Mouse (Mus musculus) intestine, embryonic 16.5 days (tissue): ENCODE measurements around the gene Tmprss15. TPM values are rescaled to one million over a fixed set of nuclear protein-coding genes. Genes with fewer than 3 reads are reported as not detected.

Source experiments
- ATAC-seq: fragments of 200-750 bp; cut with Nextera tagmentation; 2 replicates; pipeline ENCODE4 v1.8.0; 2017; ENCODE audit warnings: moderate TSS enrichment, moderate library complexity
- H3K27ac ChIP-seq: fragments of 300-500 bp; sonication (generic); 2 replicates; pipeline ENCODE4 v1.5.1; 2014; ENCODE audit warnings: mild to moderate bottlenecking, low read length
- H3K27me3 ChIP-seq: fragments of 300-500 bp; sonication (generic); replicated peaks from 2 replicates; pipeline ENCODE4 v1.6.1; 2014; ENCODE audit warnings: low read length, control low read depth, mixed read lengths; ENCODE audit not compliant: control insufficient read depth, insufficient read depth
- H3K36me3 ChIP-seq: fragments of 300-500 bp; sonication (generic); 2 replicates; pipeline ENCODE4 v1.6.1; 2014; ENCODE audit warnings: low read length, control low read depth; ENCODE audit not compliant: control insufficient read depth, insufficient read depth
- H3K4me1 ChIP-seq: fragments of 300-500 bp; sonication (generic); 2 replicates; pipeline ENCODE4 v1.6.1; 2014; ENCODE audit warnings: low read length, control low read depth, mixed read lengths; ENCODE audit not compliant: control insufficient read depth, insufficient read depth
- H3K4me2 ChIP-seq: fragments of 300-500 bp; sonication (generic); 2 replicates; pipeline ENCODE4 v1.6.1; 2014; ENCODE audit warnings: low read depth, low read length, control low read depth
- H3K4me3 ChIP-seq: fragments of 300-500 bp; sonication (generic); 2 replicates; pipeline ENCODE4 v1.5.1; 2014; ENCODE audit warnings: mild to moderate bottlenecking, low read length
- H3K9ac ChIP-seq: fragments of 300-500 bp; sonication (generic); 2 replicates; pipeline ENCODE4 v1.6.1; 2014; ENCODE audit warnings: low read depth, low read length
- H3K9me3 ChIP-seq: fragments of 300-500 bp; sonication (generic); 2 replicates; pipeline ENCODE4 v1.6.1; 2016; ENCODE audit warnings: low read length, control low read depth; ENCODE audit not compliant: control insufficient read depth
- WGBS: fragments of 180-500 bp; shearing (Covaris S2); extraction: QIAGEN DNeasy Blood & Tissue Kit; methylation state at CpG from one replicate; pipeline ENCODE4 v1.1.7; 2014; 5-methylcytosine and 5-hydroxymethylcytosine counted together
- polyA plus RNA-seq: library from polyadenylated mRNA; unstranded; fragments of >200 nt; fragmentation: Nextera tagmentation; extraction: Ambion mirVana; gene quantifications from 2 replicates; pipeline ENCODE4 v1.2.1, GENCODE M21; 2015

The Tmprss15 gene
- polyA plus RNA-seq, 1 experiment from 2014 or later, result not detected

DNA sequence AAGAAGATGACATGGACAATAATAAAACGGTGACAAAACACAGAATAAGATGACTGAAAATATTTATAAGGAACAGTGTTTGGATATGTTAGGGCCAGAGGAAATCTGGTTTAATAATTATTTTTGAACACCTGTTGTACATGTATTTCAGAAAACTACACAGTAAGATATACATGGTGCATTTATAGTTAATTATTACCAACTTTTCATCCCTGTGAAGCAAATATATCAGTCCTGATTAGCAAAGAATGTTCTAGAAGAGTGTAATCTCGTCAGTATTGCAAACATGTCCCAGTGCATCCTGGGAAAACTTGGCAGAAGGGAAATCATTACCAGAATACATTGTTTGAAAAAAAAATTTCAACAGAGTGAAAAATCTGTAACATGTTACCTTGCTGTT, 88.1 kb downstream of the Tmprss15 start:
- H3K4me1 ChIP-seq, result no peaks in the 10 kb centered on the region
- 59% methylated on average over 2 of the region's 2 CpGs for WGBS
- no peak overlapping the region for H3K9ac ChIP-seq
- no peaks in the 10 kb centered on the region for H3K9me3 ChIP-seq
- no peaks in the 10 kb centered on the region for H3K27me3 ChIP-seq
- ATAC-seq, result peak; percentile 76
- no peak overlapping the region for H3K27ac ChIP-seq
- no peak overlapping the region for H3K4me3 ChIP-seq
- H3K4me2 ChIP-seq, result no peak overlapping the region
- no peaks in the 10 kb centered on the region for H3K36me3 ChIP-seq

DNA sequence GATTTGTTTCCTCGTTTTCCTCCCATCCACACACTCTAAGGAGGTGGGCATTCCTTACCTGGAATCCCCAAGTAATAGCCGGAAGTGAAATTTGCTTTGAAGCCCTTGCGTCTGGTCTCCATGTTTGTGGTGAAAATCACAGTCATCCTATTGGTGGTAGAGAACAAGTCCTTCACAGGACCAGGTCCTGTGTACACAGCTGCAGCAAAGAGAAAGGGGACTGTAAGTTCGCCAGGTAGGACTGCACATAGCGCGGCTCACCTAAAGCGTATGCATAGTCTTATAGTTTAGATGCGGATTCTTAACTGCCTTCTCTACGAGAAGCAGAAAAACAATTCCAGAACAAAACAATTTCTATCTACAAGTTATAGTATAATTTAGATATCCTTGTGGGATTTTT, 89.2 kb downstream of the Tmprss15 start:
- WGBS, result 84% methylated on average over 9 of the region's 9 CpGs
- Histone ChIP-seq H3K4me2 (no peak overlapping the region), H3K4me1 (no peaks in the 10 kb centered on the region), H3K27ac (no peak overlapping the region), H3K36me3 (no peaks in the 10 kb centered on the region), H3K9me3 (no peaks in the 10 kb centered on the region), H3K9ac (no peak overlapping the region), H3K27me3 (no peaks in the 10 kb centered on the region), H3K4me3 (no peak overlapping the region)
- ATAC-seq, result no peak

- no peak overlapping the region for H3K4me3 ChIP-seq
- WGBS, result 71% methylated on average over 8 of the region's 8 CpGs
- no peaks in the 10 kb centered on the region for H3K9me3 ChIP-seq
- no peak overlapping the region for H3K27ac ChIP-seq
- H3K4me1 ChIP-seq, result no peaks in the 10 kb centered on the region
- no peaks in the 10 kb centered on the region for H3K27me3 ChIP-seq
- no peak overlapping the region for H3K4me2 ChIP-seq
- H3K36me3 ChIP-seq, result no peaks in the 10 kb centered on the region
- no peak for ATAC-seq
- no peak overlapping the region for H3K9ac ChIP-seq
Measured at GRCm38 (mm10) chr16:78976384-78976783, 114.5 kb downstream of the Tmprss15 start.

- no peaks in the 10 kb centered on the region for H3K9me3 ChIP-seq
- no peak overlapping the region for H3K9ac ChIP-seq
- H3K27ac ChIP-seq, result no peak overlapping the region
- no peaks in the 10 kb centered on the region for H3K27me3 ChIP-seq
- no peaks in the 10 kb centered on the region for H3K4me1 ChIP-seq
- WGBS, result 65% methylated on average over 13 of the region's 13 CpGs
- H3K4me2 ChIP-seq, result peak overlapping the region; percentile 12; the same call in 1 of the 2 replicates
- peak; percentile 99 for ATAC-seq
- H3K4me3 ChIP-seq, result no peak overlapping the region
- no peaks in the 10 kb centered on the region for H3K36me3 ChIP-seq
Measured at GRCm38 (mm10) chr16:78974099-78974498, 116.8 kb downstream of the Tmprss15 start.

GRCm38 (mm10) chr16:78969091-78969731, 121.7 kb downstream of the Tmprss15 start:
- H3K27me3 ChIP-seq, result no peaks in the 10 kb centered on the region
- WGBS, result 31% methylated on average over 13 of the region's 13 CpGs
- no peak overlapping the region for H3K27ac ChIP-seq
- H3K4me3 ChIP-seq, result no peak overlapping the region
- H3K4me1 ChIP-seq, result no peaks in the 10 kb centered on the region
- H3K9me3 ChIP-seq, result no peaks in the 10 kb centered on the region
- no peaks in the 10 kb centered on the region for H3K36me3 ChIP-seq
- no peak overlapping the region for H3K4me2 ChIP-seq
- no peak for ATAC-seq
- H3K9ac ChIP-seq, result no peak overlapping the region

GRCm38 (mm10) chr16:78957434-78957833, 133.5 kb downstream of the Tmprss15 start:
- no peak overlapping the region for H3K9ac ChIP-seq
- H3K27ac ChIP-seq, result no peak overlapping the region
- H3K4me2 ChIP-seq, result no peak overlapping the region
- ATAC-seq, result no peak
- no peak overlapping the region for H3K4me3 ChIP-seq
- no peaks in the 10 kb centered on the region for H3K36me3 ChIP-seq
- no peaks in the 10 kb centered on the region for H3K9me3 ChIP-seq
- no peaks in the 10 kb centered on the region for H3K4me1 ChIP-seq
- WGBS, result 57% methylated on average over 2 of the region's 2 CpGs
- no peaks in the 10 kb centered on the region for H3K27me3 ChIP-seq

DNA sequence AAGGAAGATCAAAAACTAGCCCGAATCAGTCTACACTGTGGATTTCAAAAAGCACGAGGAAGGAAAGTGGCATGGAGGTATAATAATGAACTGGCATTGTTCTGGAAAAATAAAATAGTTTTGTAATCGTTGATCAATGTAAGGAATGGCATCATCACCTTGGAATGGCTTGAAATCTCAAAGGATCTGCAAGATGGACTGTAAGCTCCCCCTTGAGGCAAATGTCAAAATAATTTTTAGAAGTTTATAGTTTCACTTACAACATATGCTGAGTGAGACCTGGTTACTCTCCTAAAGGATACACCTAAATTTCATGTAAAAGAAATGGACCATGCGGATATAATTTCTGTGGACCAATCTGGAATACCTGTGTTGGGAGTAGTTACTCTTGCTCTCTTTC, 140.5 kb downstream of the Tmprss15 start:
- H3K27ac ChIP-seq, result no peak overlapping the region
- H3K9me3 ChIP-seq, result no peaks in the 10 kb centered on the region
- no peak overlapping the region for H3K4me3 ChIP-seq
- no peak overlapping the region for H3K9ac ChIP-seq
- ATAC-seq, result no peak
- no peaks in the 10 kb centered on the region for H3K27me3 ChIP-seq
- H3K36me3 ChIP-seq, result no peaks in the 10 kb centered on the region
- WGBS, result 77% methylated on average over 4 of the region's 4 CpGs
- H3K4me1 ChIP-seq, result no peaks in the 10 kb centered on the region
- no peak overlapping the region for H3K4me2 ChIP-seq

GRCm38 (mm10) chr16:78937755-78938154, 153.1 kb downstream of the Tmprss15 start:
- ATAC-seq, result no peak

GRCm38 (mm10) chr16:78934298-78934697, 156.6 kb downstream of the Tmprss15 start:
- no peak for ATAC-seq
- H3K27me3 ChIP-seq, result no peaks in the 10 kb centered on the region; the same call in 1 of the 2 replicates
- 87% methylated on average over 2 of the region's 2 CpGs for WGBS
- H3K27ac ChIP-seq, result no peak overlapping the region
- H3K4me1 ChIP-seq, result peaks cover 6% of the 10 kb centered on the region
- H3K4me3 ChIP-seq, result no peak overlapping the region
- no peaks in the 10 kb centered on the region for H3K9me3 ChIP-seq
- no peak overlapping the region for H3K4me2 ChIP-seq
- no peaks in the 10 kb centered on the region for H3K36me3 ChIP-seq
- no peak overlapping the region for H3K9ac ChIP-seq

More at GRCm38 (mm10) chr16:78937755-78938154, 153.1 kb downstream of the Tmprss15 start:
- Histone ChIP-seq H3K9me3 (no peaks in the 10 kb centered on the region), H3K27me3 (no peaks in the 10 kb centered on the region), H3K4me3 (no peak overlapping the region), H3K36me3 (no peaks in the 10 kb centered on the region), H3K4me2 (no peak overlapping the region), H3K4me1 (no peaks in the 10 kb centered on the region), H3K9ac (no peak overlapping the region), H3K27ac (no peak overlapping the region)
- WGBS, result 68% methylated on average over 8 of the region's 8 CpGs
